Mouse (Mus musculus) gastrocnemius, adult 8-10 months (tissue): Measurements from ENCODE around the gene Lmtk3. TPM values are rescaled to one million over a fixed set of nuclear protein-coding genes. Genes with fewer than 3 reads are reported as not detected.
A peak's percentile ranks its signal among the peaks of the same experiment; 100 is the strongest.

ENCODE experiments used
- DNase-seq, 2 experiments: peaks; one replicate each; pipeline ENCODE4 v3.0.0; 2022; ENCODE audit warnings: low spot score in 2 of 2
- total RNA-seq, 4 experiments: library from RNA; stranded (reverse); gene quantifications; 2 replicates each; pipeline ENCODE4 v1.2.4; 2022

The Lmtk3 gene
- total RNA-seq, 4 experiments from 2014 or later: not detected

DNA sequence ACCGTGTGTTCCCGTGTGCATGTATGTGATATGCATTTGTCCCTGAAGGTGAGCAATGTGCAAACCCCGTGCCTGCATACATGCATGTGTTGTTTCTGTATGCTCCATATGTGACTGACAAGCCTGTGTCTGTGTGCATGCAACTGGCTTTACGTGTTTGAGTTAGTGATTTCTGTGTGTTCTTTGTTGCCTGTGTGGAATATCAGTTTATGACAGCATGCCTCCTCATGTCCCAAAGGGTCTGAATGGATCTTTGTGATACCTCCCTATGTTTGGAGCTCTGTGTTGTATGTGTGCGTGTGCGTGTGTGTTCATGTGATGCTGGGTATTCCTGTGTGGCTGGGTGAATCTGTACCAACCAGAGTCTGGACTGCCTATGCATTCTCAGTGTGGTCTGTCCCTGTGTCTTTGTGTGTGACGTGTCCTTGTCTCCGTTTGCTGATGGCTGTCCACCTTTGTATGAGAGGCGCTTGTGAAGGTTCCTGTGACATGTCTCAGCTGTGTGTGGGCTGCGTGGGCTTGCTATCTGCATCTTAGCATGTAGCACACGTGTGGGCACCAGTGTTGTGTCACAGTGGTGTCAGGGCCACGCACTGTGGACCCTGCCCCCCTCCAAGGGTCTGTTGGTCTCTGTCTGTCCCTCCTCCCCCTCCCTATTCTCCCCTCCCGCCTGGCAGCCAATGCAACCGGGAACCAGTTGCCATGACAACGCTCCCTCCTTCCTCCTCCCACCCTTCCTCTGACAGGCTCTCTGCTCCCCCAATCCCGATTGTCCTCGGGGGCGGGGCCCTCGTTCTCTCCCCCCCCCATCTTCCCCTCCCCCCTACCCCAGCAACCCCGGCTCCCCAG, 1.2 kb downstream of the Lmtk3 start, which contains the start of gene Sult2b1:
Sult2b1 (minus strand) TSS at position 146 of the 849 bp plus-strand sequence.
- no peak for DNase-seq

DNA sequence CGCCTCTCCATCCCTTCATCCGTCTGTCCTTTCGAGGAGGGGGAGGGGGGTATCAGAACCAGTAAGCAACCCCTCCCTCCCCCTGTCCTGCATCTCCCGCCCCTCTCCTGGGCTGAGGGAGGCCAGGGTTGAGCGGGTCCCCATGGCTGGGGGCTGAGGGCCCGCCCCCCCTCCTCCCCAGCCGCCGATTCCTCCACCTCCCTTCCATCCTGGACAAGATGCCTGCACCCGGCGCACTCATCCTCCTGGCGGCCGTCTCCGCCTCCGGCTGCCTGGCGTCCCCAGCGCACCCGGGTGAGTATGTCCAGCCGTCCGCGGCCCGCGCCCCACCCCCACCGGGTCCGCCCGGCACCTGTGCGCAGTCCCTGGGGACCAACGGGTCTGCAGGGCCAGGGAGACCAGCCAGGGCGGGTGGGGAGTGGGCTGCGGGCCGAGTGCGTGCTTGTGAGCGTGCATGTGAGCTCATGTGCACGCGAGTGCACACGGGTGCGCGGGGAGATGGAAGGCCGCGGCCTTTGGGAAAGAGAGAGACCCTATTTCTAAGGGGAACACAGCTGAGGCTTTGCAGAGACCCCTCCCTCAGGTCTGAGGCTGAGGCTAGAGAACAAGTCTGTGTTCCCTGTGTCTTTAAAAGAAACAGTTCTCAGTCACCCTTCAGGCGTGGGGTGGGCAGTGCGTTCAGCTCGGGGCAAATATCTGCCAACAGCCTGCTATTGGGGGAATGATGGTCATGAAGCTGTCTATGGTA, 2.0 kb downstream of the Lmtk3 start:
- DNase-seq: no peak

DNA sequence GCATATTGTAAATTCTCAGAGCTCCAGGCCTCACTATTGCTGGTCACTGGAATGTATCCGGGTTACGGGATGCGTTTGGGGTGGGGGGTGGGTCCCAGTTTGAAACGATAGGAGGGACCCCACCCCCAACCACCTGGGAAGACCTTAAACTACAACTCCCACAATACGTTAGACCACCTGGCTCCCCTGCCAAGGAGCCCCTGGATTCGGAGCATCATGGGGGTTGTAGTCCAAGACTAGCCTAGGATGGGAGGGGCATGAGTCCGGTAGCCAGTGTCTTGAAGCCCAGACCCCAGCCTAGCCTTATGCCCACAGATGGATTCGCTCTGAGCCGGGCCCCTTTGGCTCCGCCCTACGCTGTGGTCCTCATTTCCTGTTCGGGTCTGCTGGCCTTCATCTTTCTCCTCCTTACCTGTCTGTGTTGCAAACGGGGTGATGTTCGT, 2.6 kb downstream of the Lmtk3 start:
- DNase-seq: no peak

DNA sequence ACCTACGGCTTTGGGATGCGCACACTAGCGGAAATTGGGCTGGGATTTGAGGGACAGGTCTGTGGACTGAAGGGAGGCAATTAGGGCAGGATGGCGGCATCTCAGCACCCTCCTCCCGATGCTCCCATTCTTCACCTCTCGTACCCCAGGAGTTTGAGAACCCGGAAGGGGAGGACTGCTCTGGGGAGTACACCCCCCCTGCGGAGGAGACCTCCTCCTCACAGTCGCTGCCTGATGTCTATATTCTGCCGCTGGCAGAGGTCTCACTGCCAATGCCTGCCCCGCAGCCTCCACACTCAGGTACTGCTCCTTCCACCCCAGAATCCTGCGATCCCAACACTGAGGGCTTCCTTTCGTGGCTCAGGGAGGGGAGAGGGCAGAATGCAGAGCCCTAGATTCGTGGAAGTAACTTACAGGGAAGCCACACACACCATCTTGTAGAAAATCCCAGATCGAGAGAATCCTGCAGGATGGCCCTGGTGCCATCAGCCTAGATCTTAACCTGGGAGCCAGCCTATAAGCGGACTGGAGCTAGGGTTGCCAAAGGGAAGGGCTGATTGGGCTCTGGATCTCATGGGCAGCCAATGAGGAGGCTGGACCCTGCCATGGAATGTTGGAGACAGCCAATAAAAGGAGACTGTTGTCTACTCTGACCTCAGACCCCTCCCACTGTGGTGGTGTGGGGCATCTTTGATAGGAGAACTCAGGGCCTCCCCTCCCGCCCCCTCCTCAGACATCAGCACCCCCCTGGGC, 3.3 kb downstream of the Lmtk3 start:
- no peak for DNase-seq

GRCm38 (mm10) chr7:45787642-45788041, 4.1 kb downstream of the Lmtk3 start:
- no peak for DNase-seq

DNA sequence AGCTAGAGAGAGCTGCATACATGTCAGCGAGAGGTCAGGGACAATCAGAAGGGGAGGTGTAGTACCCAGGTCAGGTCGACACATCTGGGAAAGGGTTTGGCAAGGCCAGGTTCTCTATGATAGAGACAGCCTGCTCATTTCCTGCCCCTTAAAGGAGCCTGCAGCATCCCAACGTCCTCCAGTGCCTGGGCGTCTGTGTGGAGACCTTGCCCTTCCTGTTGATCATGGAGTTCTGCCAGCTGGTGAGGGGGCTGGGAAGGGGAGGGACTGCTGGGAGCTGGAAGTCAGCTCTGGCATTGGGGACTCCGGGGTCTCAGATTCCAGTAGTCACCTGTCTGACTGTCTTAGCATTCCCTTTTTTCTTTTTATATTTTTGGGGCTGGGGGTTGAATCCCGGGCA, 7.2 kb downstream of the Lmtk3 start:
- DNase-seq: no peak

GRCm38 (mm10) chr7:45791756-45792490, 8.4 kb downstream of the Lmtk3 start:
- DNase-seq: no peak

DNA sequence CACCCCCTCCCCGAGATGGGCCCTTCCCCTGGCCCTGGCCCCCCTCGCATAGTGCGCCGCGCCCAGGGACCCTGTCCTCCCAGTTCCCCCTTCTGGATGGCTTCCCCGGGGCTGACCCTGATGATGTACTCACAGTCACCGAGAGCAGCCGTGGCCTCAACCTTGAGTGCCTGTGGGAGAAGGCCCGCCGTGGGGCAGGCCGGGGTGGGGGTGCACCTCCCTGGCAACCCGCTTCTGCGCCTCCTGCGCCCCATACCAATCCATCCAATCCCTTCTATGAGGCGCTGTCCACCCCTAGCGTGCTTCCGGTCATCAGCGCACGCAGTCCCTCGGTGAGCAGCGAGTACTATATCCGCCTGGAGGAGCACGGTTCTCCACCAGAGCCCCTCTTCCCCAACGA, 9.7 kb downstream of the Lmtk3 start:
- DNase-seq: no peak

GRCm38 (mm10) chr7:45793969-45794585, 10.5 kb downstream of the Lmtk3 start:
- DNase-seq: no peak

DNA sequence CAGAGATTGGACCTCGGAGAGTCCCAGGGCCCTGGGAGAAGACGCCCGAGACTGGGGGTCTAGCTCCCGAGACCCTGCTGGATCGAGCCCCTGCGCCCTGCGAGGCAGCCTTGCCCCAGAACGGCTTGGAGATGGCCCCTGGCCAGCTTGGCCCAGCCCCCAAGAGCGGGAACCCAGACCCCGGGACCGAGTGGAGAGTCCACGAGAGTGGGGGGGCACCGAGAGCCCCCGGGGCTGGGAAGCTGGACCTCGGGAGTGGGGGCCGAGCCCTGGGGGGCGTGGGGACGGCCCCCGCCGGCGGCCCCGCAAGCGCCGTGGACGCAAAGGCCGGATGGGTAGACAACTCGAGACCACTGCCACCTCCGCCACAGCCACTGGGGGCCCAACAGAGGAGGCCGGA, 11.4 kb downstream of the Lmtk3 start:
- DNase-seq: no peak

DNA sequence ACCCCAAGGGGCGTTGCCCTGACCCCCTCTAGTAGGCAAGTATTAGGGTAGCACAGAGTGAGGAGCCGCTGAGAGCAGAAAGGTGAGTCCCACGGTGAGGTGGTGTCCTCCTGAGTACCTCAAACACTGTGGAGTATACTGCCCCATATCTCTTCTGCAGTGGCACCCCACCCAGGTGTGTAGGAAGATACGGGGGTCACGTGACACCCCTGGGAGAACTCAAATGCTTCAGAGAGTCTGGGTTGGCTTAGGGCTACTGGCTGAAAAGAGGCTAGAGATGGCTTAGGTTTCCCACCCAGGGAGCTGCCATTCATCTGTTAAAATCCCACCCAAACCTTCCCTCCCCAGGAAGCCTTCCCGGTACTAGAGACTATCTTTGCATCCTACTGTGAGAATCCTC, 13.4 kb downstream of the Lmtk3 start:
- no peak for DNase-seq

- DNase-seq: no peak
Observed at GRCm38 (mm10) chr7:45797661-45798510, 14.3 kb downstream of the Lmtk3 start.

- no peak for DNase-seq
Observed at GRCm38 (mm10) chr7:45798511-45798836, 14.9 kb downstream of the Lmtk3 start.

DNA sequence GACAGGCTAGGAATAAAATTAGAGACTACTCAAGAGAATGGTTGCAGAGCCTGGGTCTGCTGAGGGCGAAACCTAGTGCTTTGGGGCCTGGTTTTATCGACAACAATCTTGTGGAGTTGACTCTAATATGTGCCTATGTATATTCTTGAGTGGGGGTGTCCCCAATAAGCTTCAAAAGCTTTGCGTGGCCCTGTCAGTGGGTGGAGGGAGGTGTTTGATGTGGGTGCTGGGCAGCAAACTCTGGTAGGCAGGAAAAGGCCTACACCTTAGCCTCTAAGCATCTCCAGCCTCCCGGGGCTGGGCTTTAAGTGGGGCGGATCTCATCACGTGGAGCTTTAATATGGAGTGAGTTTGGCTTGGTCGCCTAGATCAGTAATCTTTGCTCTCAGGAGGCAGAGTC, 15.4 kb downstream of the Lmtk3 start:
- no peak for DNase-seq

DNA sequence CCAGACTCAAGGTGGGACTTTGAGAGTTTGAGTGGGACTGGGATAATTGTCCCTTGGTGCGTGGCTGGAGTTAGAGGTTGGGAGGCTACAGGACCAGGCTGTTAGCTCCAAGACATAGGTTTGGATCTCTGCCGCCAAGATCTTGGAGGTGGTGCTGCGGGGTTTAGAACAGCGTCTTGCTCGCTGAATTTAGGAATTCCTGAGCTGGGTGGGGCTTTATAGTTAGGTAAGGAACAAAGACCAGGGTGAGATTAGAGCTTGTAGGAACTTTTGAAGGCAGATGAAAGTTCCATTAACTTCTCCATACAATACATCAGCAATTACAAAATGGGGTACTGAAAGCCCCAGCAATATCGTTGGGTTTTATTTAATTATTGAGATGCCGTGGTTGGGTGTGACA, 16.5 kb downstream of the Lmtk3 start:
- DNase-seq: no peak

DNA sequence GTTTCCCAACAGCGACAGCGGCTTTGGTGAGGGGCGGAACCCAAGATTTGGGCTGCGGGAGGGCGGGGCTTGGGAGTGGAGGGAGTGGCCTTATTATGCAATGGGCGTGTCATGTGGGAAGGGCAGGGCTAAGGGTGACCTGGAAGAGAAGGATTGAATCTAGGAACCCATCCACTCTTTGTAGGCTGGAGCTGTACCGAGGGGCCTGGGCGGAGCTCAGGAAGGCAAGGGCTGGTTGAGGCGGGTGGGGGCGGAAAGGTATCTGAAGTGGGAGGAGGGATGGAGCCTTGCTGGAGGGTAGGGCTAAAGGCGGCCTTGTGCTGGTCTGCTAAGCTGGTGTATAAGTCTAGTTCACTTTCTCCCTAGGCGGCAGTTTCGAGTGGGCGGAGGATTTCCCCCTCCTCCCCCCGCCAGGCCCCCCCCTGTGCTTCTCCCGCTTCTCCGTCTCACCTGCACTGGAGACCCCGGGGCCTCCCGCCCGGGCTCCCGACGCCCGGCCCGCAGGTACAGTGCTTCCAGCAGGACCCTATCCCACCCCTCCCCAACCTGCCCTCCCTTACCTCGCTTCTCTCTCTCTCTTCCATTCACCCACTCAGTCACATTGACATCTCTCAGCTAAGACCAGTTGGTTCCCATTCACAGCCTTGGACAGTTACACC, 17.1 kb downstream of the Lmtk3 start:
- DNase-seq: no peak

DNA sequence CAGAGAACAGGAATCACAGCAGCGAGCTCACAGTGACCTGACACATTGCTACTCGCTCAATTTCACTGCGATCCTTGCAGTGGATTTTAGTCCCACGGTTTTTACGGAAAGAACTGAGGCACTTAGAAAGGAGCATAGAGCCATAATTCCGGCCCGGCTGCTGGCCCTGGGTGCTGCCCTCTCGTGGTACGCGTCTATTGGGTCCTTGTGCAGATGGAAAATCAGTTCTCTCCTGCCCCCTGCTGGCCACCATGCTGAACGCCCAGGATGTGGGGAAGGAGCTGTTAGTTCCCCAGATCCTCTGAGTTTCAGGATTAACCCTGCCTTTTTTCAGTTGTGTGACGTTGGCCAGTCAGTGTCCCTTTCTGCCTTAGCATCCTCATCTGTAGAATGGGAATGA, 17.8 kb downstream of the Lmtk3 start:
- peak; percentile 82 to 84 for DNase-seq

GRCm38 (mm10) chr7:45802551-45802950, 19.0 kb downstream of the Lmtk3 start:
- DNase-seq: no peak

DNA sequence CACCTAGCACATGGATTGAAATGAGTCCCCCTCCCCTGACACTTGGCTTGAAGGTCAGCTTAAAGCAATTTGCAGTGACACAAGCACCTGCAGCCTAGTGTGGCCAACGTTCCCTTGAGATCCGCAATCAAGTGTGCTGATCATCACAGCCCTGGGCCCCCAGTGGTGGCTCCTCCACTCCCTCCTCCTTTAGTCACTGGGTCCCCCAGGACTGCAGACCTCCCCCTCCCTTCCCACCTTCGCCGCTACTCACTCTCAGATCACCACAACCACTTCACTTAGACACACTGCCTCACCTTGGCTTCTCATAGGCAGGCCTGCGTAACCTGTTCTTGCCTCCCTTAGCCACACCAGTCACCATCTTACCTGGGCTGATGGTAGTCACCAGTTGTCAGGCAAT, 22.4 kb downstream of the Lmtk3 start:
- DNase-seq: no peak
